Mouse (Mus musculus) thymus, adult 2 months (tissue): ENCODE results near the gene Tmem259.

Source experiments
- CTCF ChIP-seq: fragments of 200-500 bp; IDR thresholded peaks from 2 replicates; pipeline ENCODE4 v1.5.1; 2012; ENCODE audit warnings: mild to moderate bottlenecking, control low read depth, low read length, moderate library complexity, borderline replicate concordance; ENCODE audit not compliant: control insufficient read depth, poor library complexity, insufficient read depth; ENCODE audit errors: extremely low read depth
- POLR2A ChIP-seq: fragments of 200-500 bp; IDR thresholded peaks from 2 replicates; pipeline ENCODE4 v1.6.1; 2012; ENCODE audit warnings: mild to moderate bottlenecking, low read length, control low read depth, moderate library complexity; ENCODE audit not compliant: control insufficient read depth, poor library complexity, insufficient read depth; ENCODE audit errors: extremely low read depth

- TF ChIP-seq POLR2A = no peak
- no peak for TF ChIP-seq CTCF
These were observed 51.4 kb downstream of the Tmem259 start for GRCm38 (mm10) chr10:79932736-79933135.
